Mouse (Mus musculus) layer of hippocampus, adult 9-11 months (tissue): ENCODE results near the gene Trafd1.

ENCODE experiments used
- DNase-seq: peaks from one replicate; pipeline ENCODE4 v3.0.0; 2022

The Trafd1 gene

DNA sequence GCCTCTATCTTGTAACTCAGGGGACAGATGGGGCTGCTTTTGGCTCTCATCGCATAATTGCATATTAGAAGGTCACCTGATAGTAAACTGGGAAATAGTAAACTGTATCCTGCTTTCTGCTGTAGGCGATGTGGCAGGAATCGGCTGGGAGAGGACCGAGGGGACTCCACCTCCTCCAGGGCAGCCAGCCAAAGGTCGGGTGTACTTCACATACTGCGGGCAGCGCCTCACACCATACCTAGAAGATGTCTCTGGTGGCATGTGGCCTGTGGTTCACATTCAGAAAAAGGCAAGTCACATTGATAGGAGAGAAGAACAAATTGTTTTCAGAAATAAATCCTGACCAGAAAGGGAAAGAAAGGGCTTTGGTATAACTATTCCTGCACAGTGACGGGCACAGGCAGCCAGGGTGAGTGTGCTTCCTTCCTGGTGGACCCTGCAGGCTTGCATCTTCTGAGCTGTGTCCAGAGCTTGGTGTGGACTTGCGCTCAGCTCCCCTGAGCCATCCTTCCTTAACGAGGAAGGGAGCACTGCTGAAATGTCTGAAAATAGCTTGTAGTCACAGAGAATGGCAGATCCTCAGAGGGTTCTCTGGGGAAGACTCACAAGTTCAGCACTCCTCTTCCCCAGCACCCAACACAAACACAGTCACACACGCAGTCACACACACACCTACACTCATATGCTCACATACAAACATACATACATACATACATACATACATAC lies 55.9 kb downstream of the Trafd1 start:
- DNase-seq, result no peak

- no peak for DNase-seq
Measured at GRCm38 (mm10) chr5:121326079-121326805, 59.2 kb downstream of the Trafd1 start.
